Mouse (Mus musculus): ENCODE measurements at regions not wholly inside any gene's neighbourhood (a gene's known extent, or its start where the extent isn't known, plus 50 kb on each side); places are given as distances from the start of the nearest gene placed in this dataset.
"Not testable (repeated sequence)": the region's sequence is repeated elsewhere in the genome, so short reads cannot be mapped to it uniquely, and the experiment has no call there.

GRCm38 (mm10) chr3:40339492-40340030 is 191.5 kb upstream of the Intu start:
- ATAC-seq, result no peak
- Histone ChIP-seq H3K4me3 (ENCODE audit: low read length) (no peak overlapping the region), H3K27me3 (ENCODE audit: insufficient read depth, low read length) (no peaks in the 10 kb centered on the region), H3K36me3 (ENCODE audit: insufficient read depth, low read length) (no peaks in the 10 kb centered on the region), H3K9me3 (ENCODE audit: low read length) (no peaks in the 10 kb centered on the region), H3K4me1 (ENCODE audit: insufficient read depth, low read length) (no peaks in the 10 kb centered on the region), H3K4me2 (ENCODE audit: low read depth, low read length) (no peak overlapping the region), H3K27ac (no peak overlapping the region), H3K9ac (replicated peaks; ENCODE audit: low read length) (no peak overlapping the region)
- no peak for DNase-seq (ENCODE audit: low spot score)
- no peak for TF ChIP-seq CTCF (IDR thresholded peaks at IDR 0.05; ENCODE audit: low read depth)
- 92% methylated on average over 5 of the region's 5 CpGs for WGBS

- H3K9me3 ChIP-seq (ENCODE audit: low read length), result no peaks in the 10 kb centered on the region
- DNase-seq (ENCODE audit: low spot score) (peak; percentile 20), ATAC-seq (no peak)
- H3K9ac ChIP-seq (replicated peaks; ENCODE audit: low read length), result no peak overlapping the region
- H3K4me2 ChIP-seq (ENCODE audit: low read depth, low read length), result no peak overlapping the region
- H3K27ac ChIP-seq, result no peak overlapping the region
- WGBS, result 39% methylated on average over 4 of the region's 4 CpGs
- TF ChIP-seq CTCF (IDR thresholded peaks at IDR 0.05; ENCODE audit: low read depth), result no peak
- H3K4me3 ChIP-seq (ENCODE audit: low read length), result no peak overlapping the region
- H3K36me3 ChIP-seq (ENCODE audit: insufficient read depth, low read length), result no peaks in the 10 kb centered on the region
- H3K4me1 ChIP-seq (ENCODE audit: insufficient read depth, low read length), result no peaks in the 10 kb centered on the region
- H3K27me3 ChIP-seq (ENCODE audit: insufficient read depth, low read length), result no peaks in the 10 kb centered on the region
Observed at GRCm38 (mm10) chr3:40355103-40355502, 176.0 kb upstream of the Intu start.

DNA sequence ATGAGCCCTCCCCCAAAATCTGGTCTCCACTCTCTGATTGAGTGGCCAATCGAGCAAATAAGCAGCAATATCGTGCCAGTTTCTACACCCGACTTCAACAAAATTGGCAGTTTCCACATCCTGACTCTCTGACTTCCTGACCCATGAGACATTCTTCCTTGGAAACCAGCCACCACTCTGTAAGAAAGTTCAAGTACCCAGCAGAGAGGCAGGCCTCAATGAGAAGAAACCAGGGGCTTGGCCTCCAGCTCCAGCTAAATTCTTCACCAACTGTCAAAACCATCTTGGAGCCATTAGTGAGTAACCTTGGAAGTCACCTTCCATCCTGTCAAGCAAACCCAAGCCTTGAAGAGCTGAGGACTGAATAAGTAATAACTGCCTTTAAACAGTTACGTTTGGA is 162.7 kb upstream of the Intu start:
- no peaks in the 10 kb centered on the region for H3K9me3 ChIP-seq (ENCODE audit: low read length)
- H3K36me3 ChIP-seq (ENCODE audit: insufficient read depth, low read length), result no peaks in the 10 kb centered on the region
- no peak overlapping the region for H3K27ac ChIP-seq
- no peak overlapping the region for H3K4me3 ChIP-seq (ENCODE audit: low read length)
- DNase-seq (ENCODE audit: low spot score) (peak; percentile 44), ATAC-seq (0 out of 2 replicates have a peak, but pooled peaks have one; percentile 7)
- H3K4me1 ChIP-seq (ENCODE audit: insufficient read depth, low read length), result no peaks in the 10 kb centered on the region
- no peak overlapping the region for H3K9ac ChIP-seq (replicated peaks; ENCODE audit: low read length)
- no peak for TF ChIP-seq CTCF (IDR thresholded peaks at IDR 0.05; ENCODE audit: low read depth)
- H3K27me3 ChIP-seq (ENCODE audit: insufficient read depth, low read length), result no peaks in the 10 kb centered on the region
- WGBS, result 62% methylated on average over 4 of the region's 4 CpGs
- no peak overlapping the region for H3K4me2 ChIP-seq (ENCODE audit: low read depth, low read length)

DNA sequence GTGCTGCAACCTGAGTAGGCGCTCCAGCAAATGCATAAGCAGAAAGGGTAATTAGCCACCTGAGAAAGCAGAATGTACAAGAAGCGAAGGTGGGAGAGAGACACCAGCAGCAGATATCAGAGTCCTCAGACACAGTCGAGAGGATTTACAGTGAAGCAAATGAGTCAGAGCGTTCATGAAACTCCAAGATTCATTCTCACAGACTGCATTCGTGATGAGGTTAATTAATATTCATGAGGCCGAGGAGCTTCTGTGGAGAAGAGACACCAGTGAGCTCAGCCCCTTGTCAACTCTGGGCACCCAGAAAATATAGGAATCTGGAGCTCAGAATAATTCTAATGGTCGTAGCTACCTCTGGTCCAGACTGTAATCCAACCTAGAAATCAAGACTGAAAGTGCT is 159.7 kb upstream of the Intu start:
- H3K4me3 ChIP-seq (ENCODE audit: low read length), result no peak overlapping the region
- ATAC-seq (no peak), DNase-seq (ENCODE audit: low spot score) (no peak)
- WGBS, result 31% methylated on average over 7 of the region's 7 CpGs
- no peaks in the 10 kb centered on the region for H3K9me3 ChIP-seq (ENCODE audit: low read length)
- H3K27ac ChIP-seq, result no peak overlapping the region
- H3K36me3 ChIP-seq (ENCODE audit: insufficient read depth, low read length), result no peaks in the 10 kb centered on the region
- TF ChIP-seq CTCF (IDR thresholded peaks at IDR 0.05; ENCODE audit: low read depth), result no peak
- H3K9ac ChIP-seq (replicated peaks; ENCODE audit: low read length), result no peak overlapping the region
- no peaks in the 10 kb centered on the region for H3K27me3 ChIP-seq (ENCODE audit: insufficient read depth, low read length)
- no peak overlapping the region for H3K4me2 ChIP-seq (ENCODE audit: low read depth, low read length)
- no peaks in the 10 kb centered on the region for H3K4me1 ChIP-seq (ENCODE audit: insufficient read depth, low read length)

- not testable (repeated sequence) for H3K27me3 ChIP-seq (ENCODE audit: insufficient read depth, low read length); H3K4me2 ChIP-seq (ENCODE audit: low read depth, low read length); DNase-seq (ENCODE audit: low spot score); H3K36me3 ChIP-seq (ENCODE audit: insufficient read depth, low read length); H3K9ac ChIP-seq (replicated peaks; ENCODE audit: low read length); H3K4me3 ChIP-seq (ENCODE audit: low read length); H3K9me3 ChIP-seq (ENCODE audit: low read length); H3K27ac ChIP-seq; ATAC-seq; H3K4me1 ChIP-seq (ENCODE audit: insufficient read depth, low read length)
Observed at GRCm38 (mm10) chr3:40376220-40376619, 154.9 kb upstream of the Intu start.

- no peak for DNase-seq (ENCODE audit: low spot score)
- H3K27me3 ChIP-seq (ENCODE audit: insufficient read depth, low read length), result no peaks in the 10 kb centered on the region
- no peak overlapping the region for H3K4me3 ChIP-seq (ENCODE audit: low read length)
- H3K9me3 ChIP-seq (ENCODE audit: low read length), result no peaks in the 10 kb centered on the region
- ATAC-seq, result no peak
- H3K4me2 ChIP-seq (ENCODE audit: low read depth, low read length), result no peak overlapping the region
- no peak overlapping the region for H3K27ac ChIP-seq
- H3K36me3 ChIP-seq (ENCODE audit: insufficient read depth, low read length), result no peaks in the 10 kb centered on the region
- no peak for TF ChIP-seq CTCF (IDR thresholded peaks at IDR 0.05; ENCODE audit: low read depth)
- no peaks in the 10 kb centered on the region for H3K4me1 ChIP-seq (ENCODE audit: insufficient read depth, low read length)
- 82% methylated on average over 7 of the region's 7 CpGs for WGBS
- H3K9ac ChIP-seq (replicated peaks; ENCODE audit: low read length), result no peak overlapping the region
Observed at GRCm38 (mm10) chr3:40377416-40377815, 153.7 kb upstream of the Intu start.

DNA sequence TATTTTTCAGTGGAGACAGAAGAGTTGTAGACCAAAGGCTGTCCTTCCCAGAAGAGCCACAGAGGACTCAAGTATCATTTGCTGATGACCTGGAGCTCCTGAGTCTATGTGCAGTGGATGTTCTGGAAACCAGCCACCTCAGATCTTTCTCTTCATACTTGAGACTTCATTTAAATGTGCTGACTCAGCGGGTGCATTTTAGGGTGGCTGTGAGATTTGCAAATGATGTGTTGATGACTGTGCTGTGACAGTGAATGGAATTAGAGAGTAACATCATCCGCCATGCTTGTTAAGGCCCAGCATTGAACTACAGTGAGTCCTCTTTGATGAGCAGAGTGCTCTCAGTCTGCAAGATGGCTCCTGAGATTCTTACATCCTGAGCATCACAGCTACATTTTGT is 152.0 kb upstream of the Intu start:
- no peak for ATAC-seq
- no peak for TF ChIP-seq CTCF (IDR thresholded peaks at IDR 0.05; ENCODE audit: low read depth)

More for the DNA sequence above, 152.0 kb upstream of the Intu start:
- Histone ChIP-seq H3K36me3 (ENCODE audit: insufficient read depth, low read length) (no peaks in the 10 kb centered on the region), H3K27me3 (ENCODE audit: insufficient read depth, low read length) (no peaks in the 10 kb centered on the region), H3K4me3 (ENCODE audit: low read length) (no peak overlapping the region), H3K9me3 (ENCODE audit: low read length) (no peaks in the 10 kb centered on the region), H3K9ac (replicated peaks; ENCODE audit: low read length) (no peak overlapping the region), H3K4me1 (ENCODE audit: insufficient read depth, low read length) (no peaks in the 10 kb centered on the region), H3K27ac (no peak overlapping the region), H3K4me2 (ENCODE audit: low read depth, low read length) (no peak overlapping the region)
- WGBS, result 95% methylated on average over 2 of the region's 2 CpGs
- DNase-seq (ENCODE audit: low spot score), result no peak
